Mouse (Mus musculus) retina, postnatal 7 days (tissue): ENCODE results near the gene Ifitm3.
"Not testable (repeated sequence)": the region's sequence is repeated elsewhere in the genome, so short reads cannot be mapped to it uniquely, and the experiment has no call there.

Source experiments
- DNase-seq: peaks from one replicate; pipeline ENCODE4 v3.0.0-alpha.2; 2012; ENCODE audit warnings: low read depth, low spot score

Ifitm3 gene

DNA sequence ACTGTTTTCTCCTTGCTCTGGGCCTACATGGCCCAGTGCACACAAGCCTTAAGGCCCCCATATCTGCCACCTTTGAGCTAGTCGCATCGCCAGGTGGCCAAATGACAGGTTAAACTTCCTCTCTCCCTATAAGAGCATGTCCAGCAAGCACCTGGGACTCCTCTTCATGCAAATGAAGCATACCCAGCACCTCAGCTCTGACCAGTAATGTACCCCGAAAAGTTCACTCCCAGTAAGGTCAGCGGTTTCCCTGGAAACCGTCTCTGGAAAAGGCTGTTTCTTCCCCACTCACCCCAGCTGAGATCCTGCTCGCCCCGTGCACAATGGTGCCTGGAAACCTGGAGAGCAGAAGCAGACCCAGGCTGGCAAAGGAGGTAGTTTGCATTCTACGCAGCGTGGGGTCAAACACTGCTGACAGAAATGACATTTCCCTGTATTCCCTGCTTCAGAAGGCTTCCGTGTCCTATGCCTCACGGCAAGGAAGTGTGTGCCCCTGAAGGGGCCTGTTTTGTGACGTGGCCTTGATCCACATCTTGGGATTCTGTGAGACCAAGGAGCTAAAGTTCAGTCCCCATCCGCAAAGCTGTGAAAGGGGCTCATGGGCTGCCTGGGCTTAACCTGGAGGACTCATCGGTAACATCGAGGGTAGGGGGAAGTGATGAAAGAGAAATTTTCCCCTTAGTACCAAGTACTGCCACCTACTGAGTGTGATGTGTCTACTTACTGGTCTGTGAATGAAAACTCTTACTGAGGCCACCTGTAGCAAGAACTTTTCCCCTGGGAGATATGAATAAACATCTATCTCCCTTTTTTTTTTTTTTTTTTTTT lies 9.5 kb downstream of the Ifitm3 start:
- DNase-seq, result no peak

DNA sequence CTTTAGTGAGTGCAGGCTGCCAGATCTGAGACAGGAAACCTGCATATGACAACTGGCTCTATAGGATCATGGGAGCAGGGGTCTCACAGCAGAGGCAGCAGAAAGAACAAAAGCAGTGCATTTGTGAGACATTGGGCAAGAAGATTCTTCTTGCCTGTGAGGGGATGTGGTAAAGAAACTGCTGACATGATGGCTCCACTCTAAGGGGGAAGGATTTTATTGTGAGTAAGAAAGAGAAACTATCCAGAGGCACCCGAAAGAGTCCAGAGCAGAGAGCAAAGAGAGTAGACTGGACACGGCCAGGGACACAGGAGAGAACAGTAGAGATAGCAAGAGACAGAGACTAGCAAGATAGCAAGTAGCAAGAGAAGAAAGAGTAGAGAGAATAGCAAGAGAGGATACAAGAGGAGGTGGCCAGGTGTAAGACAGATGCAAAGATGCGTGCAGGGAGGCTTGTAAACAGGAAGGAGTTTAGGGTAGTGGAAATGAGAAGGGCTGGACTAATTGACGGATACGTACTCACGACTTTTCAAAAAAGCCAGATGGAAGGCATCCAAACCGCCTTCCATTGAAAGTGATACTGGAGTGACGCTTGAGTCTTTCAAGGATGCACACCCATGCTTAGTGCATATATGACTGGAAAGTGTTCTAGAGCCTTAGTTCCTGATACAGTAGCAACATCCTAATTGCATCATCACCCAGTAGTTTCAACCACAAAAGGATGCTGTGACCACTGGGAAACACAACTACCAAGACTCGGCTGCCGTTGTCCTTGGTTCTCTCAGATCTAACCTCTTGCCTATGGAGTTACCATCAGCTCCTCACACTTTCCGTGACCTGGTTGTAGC lies 11.5 kb downstream of the Ifitm3 start:
- DNase-seq, result no peak

DNA sequence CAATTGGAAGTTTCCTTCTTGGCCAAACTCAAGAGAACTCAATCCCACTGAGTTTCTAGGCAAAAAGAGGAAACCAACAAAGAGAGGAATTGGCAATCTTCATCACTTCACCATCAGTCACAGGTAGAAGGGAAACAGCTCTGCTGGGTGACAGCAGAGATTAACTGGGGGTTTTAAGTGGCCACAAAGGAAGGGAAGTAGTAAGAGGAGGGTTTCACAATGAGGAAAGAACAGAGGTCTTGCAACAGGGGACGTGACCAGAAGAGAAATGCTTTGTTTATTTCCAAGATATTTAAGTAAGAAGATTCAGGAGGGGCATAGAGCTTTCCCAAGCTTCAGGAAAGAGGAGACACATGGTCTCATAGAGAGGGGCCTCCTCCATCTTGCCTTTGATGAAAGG lies 12.8 kb downstream of the Ifitm3 start:
- no peak for DNase-seq

DNA sequence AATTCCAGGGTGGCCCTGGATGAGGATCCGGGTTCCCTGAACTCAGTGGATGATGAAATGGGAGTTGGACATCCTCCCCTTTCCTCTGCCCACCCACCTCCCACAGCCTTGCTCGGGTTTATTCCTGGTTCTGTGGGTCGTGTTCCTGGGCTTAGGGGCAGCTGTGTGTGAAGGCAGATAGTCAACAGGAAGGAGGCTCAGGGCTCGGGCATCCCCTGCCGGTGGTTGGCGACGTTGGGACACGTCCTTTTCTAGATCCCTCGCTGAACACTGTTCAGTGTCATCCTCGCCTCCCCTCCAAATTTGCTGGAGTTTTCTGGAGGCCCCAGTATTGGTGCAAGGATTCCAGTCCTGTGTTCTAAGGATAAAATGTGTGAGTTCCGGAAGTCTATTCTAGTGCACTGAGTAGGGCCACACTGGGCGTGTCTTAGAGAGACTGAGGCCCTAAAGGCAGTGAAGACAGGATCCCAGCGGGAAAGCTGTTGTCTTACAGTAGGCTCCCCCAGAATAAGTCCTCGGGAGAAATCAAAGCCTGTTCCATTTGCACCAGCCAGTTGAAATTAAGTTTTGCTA lies 19.4 kb downstream of the Ifitm3 start:
- no peak for DNase-seq

DNA sequence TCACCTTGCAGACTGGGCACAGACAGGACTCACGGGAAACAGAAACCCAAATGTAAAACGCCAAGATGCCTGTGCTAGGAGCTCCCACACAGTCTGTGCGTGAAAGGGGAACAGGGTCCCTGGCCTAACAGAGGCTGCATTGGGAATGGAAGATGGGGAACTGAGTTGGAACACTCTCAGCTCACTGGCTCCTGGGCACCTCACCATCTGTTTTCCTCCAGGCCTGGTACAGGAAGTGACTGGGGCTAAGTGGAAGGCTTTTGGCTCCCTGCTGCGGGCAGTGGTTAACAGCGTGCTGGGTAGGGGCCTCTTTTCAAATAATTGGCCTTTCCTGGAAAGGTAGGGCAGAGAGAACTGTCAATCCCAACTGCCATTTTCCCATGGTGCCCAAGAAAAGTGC lies 19.9 kb downstream of the Ifitm3 start:
- no peak for DNase-seq

DNA sequence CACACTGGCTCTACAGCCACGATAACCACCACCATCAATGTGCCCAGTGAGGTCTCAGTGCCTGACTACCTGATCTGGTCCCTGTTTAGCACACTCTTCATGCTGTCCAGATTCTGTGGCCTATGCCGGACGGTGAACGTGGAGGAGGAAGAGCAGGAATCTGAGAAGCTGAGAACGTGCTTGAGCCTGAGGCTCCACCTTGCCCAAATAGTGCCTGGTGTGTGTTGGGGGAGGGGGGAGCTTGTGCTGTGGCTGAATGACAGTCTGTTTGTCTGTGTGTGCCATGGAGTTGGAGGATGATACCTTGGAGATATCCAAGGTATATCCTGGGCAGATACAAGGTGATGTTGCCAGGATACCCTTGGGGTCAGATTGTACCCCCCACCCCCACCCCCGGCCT lies 20.4 kb downstream of the Ifitm3 start:
- no peak for DNase-seq

DNA sequence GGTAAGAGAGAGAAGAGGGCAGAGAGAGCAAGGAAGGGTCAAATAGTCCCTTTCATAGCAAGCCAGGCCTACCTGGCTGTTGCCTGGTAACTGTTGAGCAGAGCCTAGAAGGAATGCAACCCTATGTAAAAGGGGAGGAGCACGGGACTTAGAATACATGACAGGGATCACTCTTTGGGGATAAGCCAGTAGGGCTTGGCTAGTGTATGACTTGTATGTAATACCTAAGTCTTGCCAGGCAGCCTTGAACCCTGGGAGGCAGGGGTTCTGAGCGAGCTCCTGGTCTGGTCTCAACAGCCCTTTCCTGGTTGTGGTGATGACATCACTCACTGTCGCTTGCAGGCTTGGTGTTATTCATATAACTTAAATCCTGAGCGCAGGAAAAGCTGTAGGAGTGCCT lies 21.5 kb downstream of the Ifitm3 start:
- no peak for DNase-seq

DNA sequence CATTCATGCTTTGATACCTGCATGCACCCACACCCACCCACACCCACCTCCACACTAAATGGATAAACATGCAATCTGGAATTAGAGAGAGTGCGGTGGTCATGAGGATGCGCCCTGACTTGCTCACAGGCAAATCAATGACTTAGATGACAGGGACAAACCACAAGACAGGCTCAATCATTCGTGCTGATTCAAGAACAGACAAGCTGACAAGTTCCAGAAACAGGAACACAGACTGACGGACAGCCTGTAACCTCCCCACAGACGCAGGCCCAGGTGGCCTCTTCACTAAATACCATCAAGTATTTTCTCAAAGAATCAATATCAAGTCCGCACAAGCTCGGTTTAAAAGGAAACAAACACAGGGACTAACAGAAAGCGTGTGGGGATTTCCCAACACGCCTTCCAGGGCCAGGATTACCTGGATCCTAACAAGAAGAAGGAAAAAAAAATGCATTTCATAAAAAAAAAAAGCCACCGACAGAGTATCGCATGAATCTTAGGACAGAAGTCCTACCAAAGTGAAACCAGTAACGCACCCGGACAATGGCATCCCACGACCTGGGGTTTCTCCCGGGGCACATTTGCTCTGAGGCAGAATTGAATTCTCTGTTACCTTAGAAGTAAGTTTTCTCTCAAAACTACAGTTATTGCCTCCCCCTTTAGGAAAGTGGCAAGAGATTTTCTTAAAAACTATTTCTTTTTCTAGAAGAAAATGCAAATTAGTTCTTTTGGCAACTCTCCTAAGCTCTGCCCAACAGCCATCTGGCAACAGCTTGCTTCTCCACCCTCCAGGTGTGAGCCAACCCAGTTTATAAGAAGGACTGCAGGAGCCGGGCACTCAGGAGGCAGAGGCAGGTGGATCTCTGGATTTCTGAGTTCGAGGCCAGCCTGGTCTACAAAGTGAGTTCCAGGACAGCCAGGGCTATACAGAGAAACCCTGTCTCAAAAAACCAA lies 23.1 kb downstream of the Ifitm3 start:
- no peak for DNase-seq

DNA sequence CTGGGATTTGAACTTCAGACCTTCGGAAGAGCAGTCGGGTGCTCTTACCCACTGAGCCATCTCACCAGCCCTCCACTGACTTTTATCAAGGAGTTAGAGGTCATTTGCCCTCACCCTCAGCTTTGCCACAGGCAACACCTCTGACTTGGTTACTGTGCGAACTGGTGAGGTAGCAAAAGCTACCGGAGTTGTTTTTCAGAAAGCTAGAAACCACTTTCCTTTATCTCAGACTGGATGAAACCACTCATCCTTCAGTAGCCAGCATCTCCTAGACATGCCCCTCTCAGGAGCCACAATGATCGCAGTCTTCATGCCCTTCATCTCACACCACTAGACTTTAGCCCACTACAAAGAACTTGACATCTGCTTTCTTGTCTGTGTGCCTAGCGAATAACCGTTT lies 27.6 kb downstream of the Ifitm3 start:
- no peak for DNase-seq

DNA sequence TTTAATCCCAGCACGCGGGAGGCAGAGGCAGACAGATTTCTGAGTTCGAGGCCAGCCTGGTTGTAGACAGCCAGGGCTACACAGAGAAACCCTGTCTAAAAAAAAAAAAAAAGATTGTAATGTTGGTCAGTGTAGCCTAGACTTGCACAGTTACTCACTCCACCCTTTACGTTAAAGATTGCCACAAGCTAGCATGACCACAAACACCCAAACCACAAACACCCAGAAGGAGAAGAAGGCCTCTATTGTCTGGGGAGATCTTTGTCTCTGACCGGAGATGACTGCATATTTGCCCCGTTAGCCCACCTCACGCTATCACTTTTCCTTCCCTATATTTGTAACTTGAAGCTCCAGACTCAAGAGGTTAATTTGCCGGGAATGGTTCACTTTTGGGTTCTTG lies 28.9 kb downstream of the Ifitm3 start:
- no peak for DNase-seq

DNA sequence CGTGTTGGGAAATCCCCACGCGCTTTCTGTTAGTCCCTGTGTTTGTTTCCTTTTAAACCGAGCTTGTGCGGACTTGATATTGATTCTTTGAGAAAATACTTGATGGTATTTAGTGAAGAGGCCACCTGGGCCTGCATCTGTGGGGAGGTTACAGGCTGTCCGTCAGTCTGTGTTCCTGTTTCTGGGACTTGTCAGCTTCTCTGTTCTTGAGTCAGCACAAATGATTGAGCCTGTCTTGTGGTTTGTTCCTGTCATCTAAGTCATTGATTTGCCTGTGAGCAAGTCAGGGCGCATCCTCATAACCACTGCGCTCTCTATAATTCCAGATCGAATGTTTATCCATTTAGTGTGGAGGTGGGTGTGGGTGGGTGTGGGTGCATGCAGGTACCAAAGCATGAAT lies 33.9 kb downstream of the Ifitm3 start:
- not testable (repeated sequence) for DNase-seq

DNA sequence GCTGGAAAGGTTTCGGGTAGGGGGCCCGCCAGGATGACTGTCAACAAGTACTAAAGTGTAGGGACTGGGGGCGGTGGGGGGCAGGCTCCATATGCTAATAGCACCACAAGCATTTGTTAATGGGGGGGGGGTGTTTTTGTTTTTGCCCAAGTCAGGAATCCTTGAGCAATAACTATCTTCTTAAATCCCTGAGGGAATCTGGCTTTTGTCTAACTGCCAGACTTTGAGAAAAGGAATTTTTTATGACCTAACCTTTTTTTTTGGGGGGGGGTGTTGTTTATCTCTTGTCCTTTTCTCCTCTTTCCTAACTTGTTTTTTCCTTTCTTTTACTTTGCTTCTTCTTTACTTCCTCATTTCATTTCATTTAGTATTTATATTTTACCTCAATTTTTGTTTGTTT lies 35.1 kb downstream of the Ifitm3 start:
- no peak for DNase-seq

DNA sequence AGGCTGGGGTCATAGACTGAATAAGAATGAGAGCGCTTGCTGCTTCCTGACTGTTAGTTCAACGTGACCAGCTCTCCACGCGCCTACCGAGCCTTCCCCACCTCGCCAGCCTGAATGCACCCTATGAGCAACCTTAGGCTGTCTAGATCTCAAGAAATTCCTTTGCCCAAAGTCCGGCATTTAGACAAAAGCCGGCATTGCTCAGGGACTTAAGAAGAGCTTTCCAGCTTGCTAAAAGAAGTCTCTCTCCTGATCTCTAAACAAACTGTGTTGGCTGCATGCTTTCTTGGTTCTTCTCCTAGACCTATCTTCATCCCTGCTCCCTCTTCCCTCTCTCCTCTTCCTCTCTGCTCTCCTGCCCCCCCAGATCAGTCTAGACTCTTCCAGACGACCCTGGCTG lies 35.6 kb downstream of the Ifitm3 start:
- no peak for DNase-seq

DNA sequence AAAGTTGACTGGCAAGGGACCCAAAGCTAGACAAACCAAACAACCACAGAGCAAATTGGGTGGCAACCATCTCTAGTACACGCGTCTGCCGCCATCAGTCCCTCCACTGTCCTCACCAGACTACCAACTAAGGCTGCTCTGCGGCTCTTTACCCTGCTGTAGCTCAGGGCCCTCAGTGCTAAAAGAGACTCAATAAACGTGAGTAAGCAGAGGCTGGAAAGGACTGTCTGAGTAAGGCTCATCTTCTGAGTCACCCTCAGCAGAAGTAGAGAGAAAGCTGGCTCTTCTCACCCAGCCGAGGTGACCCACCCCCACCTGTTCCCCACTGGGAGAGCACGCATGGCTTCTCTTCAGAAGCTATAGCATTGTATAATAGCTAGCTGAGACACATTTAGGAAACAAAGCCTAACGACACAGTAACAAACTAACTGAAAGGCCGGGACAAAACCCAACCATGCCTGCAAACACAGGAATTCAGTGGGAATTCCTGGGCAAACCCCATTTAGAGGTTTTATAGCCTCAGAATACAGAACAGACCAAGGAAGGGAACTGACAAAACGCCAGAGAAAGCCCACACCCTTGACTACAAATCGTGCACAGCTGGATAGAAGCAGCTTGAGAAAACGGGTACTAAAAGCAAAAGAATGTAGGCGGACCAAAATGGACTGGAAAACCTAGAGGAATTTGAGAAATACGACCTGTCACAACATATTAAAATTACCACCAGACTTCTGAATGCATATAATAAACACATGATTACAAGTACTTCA lies 37.0 kb downstream of the Ifitm3 start:
- DNase-seq, result no peak

DNA sequence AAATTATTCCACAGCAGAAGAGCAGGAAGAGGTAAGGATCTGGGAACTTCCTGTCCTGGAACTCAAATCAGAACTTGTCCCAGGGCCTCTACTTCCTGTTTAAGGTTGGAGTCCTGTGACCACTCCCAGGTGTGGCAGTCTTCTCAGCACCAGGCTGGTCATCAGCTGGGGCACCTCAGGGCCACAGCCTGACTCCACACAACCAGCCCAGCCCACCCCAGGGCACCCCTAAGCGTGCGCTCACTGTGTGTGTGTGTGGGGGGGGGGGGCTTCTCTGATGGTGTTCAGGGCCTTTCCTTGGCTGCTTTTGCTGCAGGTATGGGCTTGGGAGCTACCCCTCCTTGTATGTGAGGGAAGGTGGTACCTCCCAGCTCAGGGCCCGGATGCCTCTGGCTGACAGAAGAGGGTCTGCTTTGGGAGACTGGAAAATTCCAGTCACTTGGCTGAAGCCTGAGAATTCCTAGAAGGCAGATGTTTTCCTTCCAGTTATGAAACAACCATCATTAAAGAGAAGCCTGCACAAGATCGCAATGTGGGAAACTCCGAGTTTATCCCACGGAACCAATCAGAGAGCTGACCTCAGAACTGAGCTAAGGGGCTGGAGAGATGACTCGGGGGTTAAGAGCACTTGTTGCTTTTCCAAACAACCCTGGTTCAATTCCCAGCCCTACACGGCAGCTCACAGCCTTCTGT lies 38.9 kb downstream of the Ifitm3 start:
- no peak for DNase-seq

DNA sequence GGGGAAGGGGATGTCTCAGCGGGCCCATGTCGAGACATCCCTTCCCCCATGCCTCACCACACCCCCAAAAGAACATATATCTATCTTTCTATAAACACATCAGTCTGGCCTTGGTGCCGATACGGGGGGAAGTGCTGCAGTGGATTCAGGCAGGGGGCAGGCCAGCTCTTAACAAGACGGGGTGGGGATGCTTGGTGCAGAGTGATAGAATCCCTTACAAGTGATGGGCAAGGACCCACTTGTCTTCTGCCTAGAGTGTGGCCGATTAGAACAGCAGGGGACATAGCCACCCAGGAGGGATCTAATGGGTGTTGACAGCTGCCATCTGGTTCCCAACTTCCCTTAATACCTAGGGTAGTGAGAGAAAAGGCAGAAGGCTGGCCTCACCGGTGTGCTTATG lies 39.6 kb downstream of the Ifitm3 start:
- peak; percentile 21 for DNase-seq

DNA sequence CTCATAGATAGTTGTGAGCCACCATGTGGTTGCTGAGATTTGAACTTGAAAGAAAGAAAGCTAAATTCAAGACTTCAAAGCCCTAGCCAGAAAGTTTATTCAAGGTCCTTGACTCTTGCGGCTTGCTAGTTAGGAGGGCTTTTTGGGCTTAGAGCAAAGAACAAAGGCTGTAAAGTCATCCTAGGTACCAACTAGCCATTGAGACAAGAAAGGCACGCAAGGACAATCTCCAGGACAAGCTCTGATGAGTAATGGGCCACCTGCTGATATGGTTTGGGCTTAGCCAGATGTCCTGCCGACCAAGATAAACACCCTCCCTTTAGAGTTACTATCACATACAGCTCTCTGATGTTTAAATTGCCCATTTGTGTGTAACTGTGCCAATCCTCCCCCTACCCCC lies 41.9 kb downstream of the Ifitm3 start:
- not testable (repeated sequence) for DNase-seq

DNA sequence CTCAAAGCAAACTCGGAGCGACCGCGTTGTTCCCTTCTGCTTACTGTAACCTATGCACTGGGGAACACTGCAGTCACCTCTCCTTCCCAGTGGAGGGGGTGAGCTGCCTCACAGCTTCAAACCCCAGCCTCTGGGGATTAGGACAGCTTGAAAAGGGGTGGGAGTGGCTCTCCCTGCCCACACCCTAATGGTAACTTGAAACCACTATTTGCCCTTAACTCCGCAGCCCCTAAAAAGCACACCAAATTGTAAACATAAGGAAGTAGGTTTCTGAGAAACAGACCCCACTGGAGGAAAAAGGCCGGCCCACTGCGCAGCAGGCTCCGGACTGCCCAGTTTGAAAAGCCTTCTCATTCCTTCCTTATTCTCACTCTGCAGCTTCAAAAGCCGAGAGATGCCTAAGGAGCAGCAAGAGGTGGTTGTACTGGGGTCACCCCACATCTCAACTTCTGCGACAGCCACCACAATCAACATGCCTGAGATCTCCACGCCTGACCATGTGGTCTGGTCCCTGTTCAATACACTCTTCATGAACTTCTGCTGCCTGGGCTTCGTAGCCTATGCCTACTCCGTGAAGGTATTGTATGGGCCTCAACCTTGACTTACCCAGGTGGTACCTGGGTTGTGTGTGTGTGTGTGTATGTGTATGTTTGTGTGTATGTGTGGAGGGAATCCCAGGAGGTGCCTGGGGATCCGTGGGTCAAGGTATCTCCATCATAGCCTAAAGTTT lies 42.5 kb downstream of the Ifitm3 start:
- no peak for DNase-seq

DNA sequence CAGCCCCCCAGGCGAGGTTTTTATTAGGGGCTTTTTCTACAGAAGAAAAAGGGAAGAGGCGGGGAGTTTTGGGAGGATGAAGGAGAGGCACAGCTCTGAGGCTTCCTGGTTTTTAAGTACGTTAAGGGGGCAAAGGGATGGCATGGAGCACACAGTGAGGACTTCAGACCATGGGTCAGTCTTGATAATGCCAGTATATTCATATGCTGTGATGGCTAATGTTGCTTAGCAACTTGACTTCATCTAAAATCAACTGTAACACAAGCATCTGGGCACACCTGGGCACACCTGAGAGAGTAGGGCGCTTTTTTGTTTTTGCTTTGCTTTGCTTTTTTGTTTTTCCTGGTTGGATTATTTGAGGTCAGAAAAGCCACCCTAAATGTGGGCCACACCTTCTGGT lies 43.6 kb downstream of the Ifitm3 start, which contains the start of gene Ifitm1:
Gene Ifitm1 (plus strand): TSS at position 301 of the 400 bp plus-strand sequence.
- no peak for DNase-seq
